Mouse (Mus musculus) lung, embryonic 15.5 days (tissue): ENCODE measurements around the gene Pik3cd. TPM values are rescaled to one million over a fixed set of nuclear protein-coding genes. Genes with fewer than 3 reads are reported as not detected.

Source experiments
- ATAC-seq: fragments of 200-750 bp; cut with Nextera tagmentation; 2 replicates; pipeline ENCODE4 v1.8.0; 2017; ENCODE audit warnings: moderate number of reproducible peaks, borderline replicate concordance; ENCODE audit not compliant: low FRiP score, low TSS enrichment; ENCODE audit errors: extremely low read depth
- H3K27ac ChIP-seq: fragments of 300-500 bp; sonication (generic); 2 replicates; pipeline ENCODE4 v1.5.1; 2015; ENCODE audit warnings: moderate library complexity, mild to moderate bottlenecking, inconsistent platforms
- H3K27me3 ChIP-seq: fragments of 300-500 bp; sonication (generic); 2 replicates; pipeline ENCODE4 v1.6.1; 2015; ENCODE audit warnings: inconsistent platforms
- H3K36me3 ChIP-seq: fragments of 300-500 bp; sonication (generic); 2 replicates; pipeline ENCODE4 v1.6.1; 2015; ENCODE audit warnings: inconsistent platforms
- H3K4me1 ChIP-seq: fragments of 300-500 bp; sonication (generic); 2 replicates; pipeline ENCODE4 v1.6.1; 2015; ENCODE audit warnings: inconsistent platforms
- H3K4me2 ChIP-seq: fragments of 300-500 bp; sonication (generic); 2 replicates; pipeline ENCODE4 v1.6.1; 2015; ENCODE audit warnings: inconsistent platforms, mild to moderate bottlenecking, moderate library complexity
- H3K4me3 ChIP-seq: fragments of 300-500 bp; sonication (generic); 2 replicates; pipeline ENCODE4 v1.5.1; 2015; ENCODE audit warnings: mild to moderate bottlenecking, inconsistent platforms
- H3K9ac ChIP-seq: fragments of 300-500 bp; sonication (generic); 2 replicates; pipeline ENCODE4 v1.6.1; 2015; ENCODE audit warnings: inconsistent platforms
- H3K9me3 ChIP-seq: fragments of 300-500 bp; sonication (generic); 2 replicates; pipeline ENCODE4 v1.6.1; 2016; ENCODE audit warnings: inconsistent platforms
- WGBS: fragments of 180-500 bp; shearing (Covaris S2); methylation state at CpG from one replicate; pipeline ENCODE4 v1.1.7; 2015; 5-methylcytosine and 5-hydroxymethylcytosine counted together
- polyA plus RNA-seq: library from polyadenylated mRNA; unstranded; fragments of >200 nt; fragmentation: Nextera tagmentation; extraction: Ambion mirVana; gene quantifications from 2 replicates; pipeline ENCODE4 v1.2.1, GENCODE M21; 2015

The Pik3cd gene
- polyA plus RNA-seq, 1 experiment from 2014 or later = 7.8 TPM

- Histone ChIP-seq H3K4me3 (peak overlapping the region; percentile 53), H3K27me3 (peaks cover 20% of the 10 kb centered on the region), H3K9ac (peak overlapping the region; percentile 52), H3K4me2 (peak overlapping the region; percentile 90), H3K36me3 (no peaks in the 10 kb centered on the region), H3K4me1 (peaks cover 10% of the 10 kb centered on the region), H3K27ac (0 out of 2 replicates have a peak overlapping the region, but pooled peaks have one; percentile 29), H3K9me3 (no peaks in the 10 kb centered on the region)
- ATAC-seq = peak; percentile 56; the same call in 1 of the 2 replicates
- WGBS = under 1% methylated on average over 35 of the region's 35 CpGs
These were observed 4.1 kb downstream of the Pik3cd start for GRCm38 (mm10) chr4:149698197-149698821.

- ATAC-seq = no peak
- Histone ChIP-seq H3K27me3 (peaks cover 20% of the 10 kb centered on the region), H3K4me1 (peaks cover 10% of the 10 kb centered on the region), H3K9me3 (no peaks in the 10 kb centered on the region), H3K27ac (0 out of 2 replicates have a peak overlapping the region, but pooled peaks have one; percentile 29), H3K4me3 (peak overlapping the region; percentile 53), H3K36me3 (no peaks in the 10 kb centered on the region), H3K4me2 (peak overlapping the region; percentile 90), H3K9ac (peak overlapping the region; percentile 52; the same call in 1 of the 2 replicates)
- 23% methylated on average over 15 of the region's 15 CpGs for WGBS
These were observed 4.7 kb downstream of the Pik3cd start for GRCm38 (mm10) chr4:149697506-149698196.

- no peaks in the 10 kb centered on the region for H3K36me3 ChIP-seq
- H3K27ac ChIP-seq = no peak overlapping the region
- peaks cover 13% of the 10 kb centered on the region for H3K4me1 ChIP-seq
- H3K27me3 ChIP-seq = peaks cover 20% of the 10 kb centered on the region
- no peak overlapping the region for H3K4me3 ChIP-seq
- no peak overlapping the region; the same call in 1 of the 2 replicates for H3K4me2 ChIP-seq
- 25% methylated on average over 16 of the region's 16 CpGs for WGBS
- H3K9me3 ChIP-seq = no peaks in the 10 kb centered on the region
- no peak overlapping the region for H3K9ac ChIP-seq
- ATAC-seq = 0 out of 2 replicates have a peak, but pooled peaks have one; percentile 36
These were observed 6.0 kb downstream of the Pik3cd start for GRCm38 (mm10) chr4:149696189-149696971.

DNA sequence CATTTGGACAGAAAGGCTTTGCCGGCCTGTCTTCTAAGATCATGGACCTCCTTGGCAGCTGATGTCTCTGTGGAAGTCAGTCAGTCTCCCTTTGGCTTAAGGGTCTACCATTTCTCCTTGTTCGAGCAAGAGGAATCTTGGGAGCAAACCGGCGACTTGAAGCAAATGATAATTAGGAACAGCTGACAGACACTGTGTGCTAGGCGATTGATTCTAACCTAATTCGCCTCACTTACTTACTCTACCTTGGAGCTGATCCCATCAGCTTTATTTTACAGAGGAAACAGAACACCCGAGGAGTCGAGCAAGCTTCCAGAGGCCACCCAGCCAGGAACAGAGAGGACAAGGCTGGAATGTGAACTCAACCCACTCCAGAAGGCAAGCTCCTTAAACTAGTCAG lies 11.0 kb downstream of the Pik3cd start:
- H3K27me3 ChIP-seq = peaks cover 2% of the 10 kb centered on the region; the same call in 1 of the 2 replicates
- ATAC-seq = no peak
- no peak overlapping the region for H3K4me3 ChIP-seq
- no peak overlapping the region for H3K9ac ChIP-seq
- H3K4me1 ChIP-seq = peaks cover 14% of the 10 kb centered on the region; the same call in 1 of the 2 replicates
- no peak overlapping the region for H3K4me2 ChIP-seq
- H3K27ac ChIP-seq = no peak overlapping the region
- no peaks in the 10 kb centered on the region for H3K9me3 ChIP-seq
- WGBS = 56% methylated on average over 8 of the region's 8 CpGs
- no peaks in the 10 kb centered on the region for H3K36me3 ChIP-seq

DNA sequence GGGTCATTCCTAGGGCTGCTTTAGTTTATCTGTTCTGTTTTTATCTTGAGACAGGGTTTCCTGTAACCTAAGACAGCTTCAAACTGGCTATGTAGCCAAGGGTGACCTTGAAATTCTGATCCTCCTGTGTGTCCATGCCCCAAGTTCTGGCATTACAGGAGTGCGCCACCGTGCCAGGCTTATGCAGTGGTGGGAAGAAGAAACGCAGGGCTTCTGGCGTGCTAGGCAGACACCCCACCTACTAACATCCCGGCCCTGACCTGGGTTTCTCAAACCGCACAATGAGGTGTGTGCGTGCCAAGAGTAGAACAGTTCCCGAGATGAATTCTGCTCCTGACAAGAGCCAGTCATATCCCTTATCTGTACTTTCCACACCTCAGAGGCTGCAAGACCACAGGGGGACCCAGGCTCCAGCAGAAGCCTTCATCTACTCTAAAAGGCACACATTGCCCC lies 11.5 kb downstream of the Pik3cd start:
- no peak overlapping the region for H3K27ac ChIP-seq
- H3K4me3 ChIP-seq = no peak overlapping the region
- no peak overlapping the region for H3K9ac ChIP-seq
- no peaks in the 10 kb centered on the region for H3K36me3 ChIP-seq
- H3K27me3 ChIP-seq = no peaks in the 10 kb centered on the region; the same call in 1 of the 2 replicates
- peaks cover 13% of the 10 kb centered on the region; the same call in 1 of the 2 replicates for H3K4me1 ChIP-seq
- no peaks in the 10 kb centered on the region for H3K9me3 ChIP-seq
- ATAC-seq = no peak
- H3K4me2 ChIP-seq = no peak overlapping the region
- WGBS = 66% methylated on average over 8 of the region's 8 CpGs

GRCm38 (mm10) chr4:149689822-149690700 lies 12.3 kb downstream of the Pik3cd start:
- ATAC-seq = no peak
- Histone ChIP-seq H3K27ac (no peak overlapping the region), H3K9me3 (no peaks in the 10 kb centered on the region), H3K4me3 (no peak overlapping the region), H3K4me1 (peaks cover 13% of the 10 kb centered on the region; the same call in 1 of the 2 replicates), H3K9ac (no peak overlapping the region), H3K36me3 (no peaks in the 10 kb centered on the region), H3K27me3 (no peaks in the 10 kb centered on the region; the same call in 1 of the 2 replicates), H3K4me2 (no peak overlapping the region)
- 55% methylated on average over 12 of the region's 12 CpGs for WGBS

GRCm38 (mm10) chr4:149688861-149689260 lies 13.5 kb downstream of the Pik3cd start:
- no peak overlapping the region for H3K4me3 ChIP-seq
- WGBS = 72% methylated on average over 14 of the region's 14 CpGs
- H3K27me3 ChIP-seq = peaks cover 2% of the 10 kb centered on the region; the same call in 1 of the 2 replicates
- H3K4me2 ChIP-seq = no peak overlapping the region
- ATAC-seq = no peak
- no peak overlapping the region for H3K27ac ChIP-seq
- H3K4me1 ChIP-seq = peaks cover 13% of the 10 kb centered on the region; the same call in 1 of the 2 replicates
- H3K9ac ChIP-seq = no peak overlapping the region
- H3K36me3 ChIP-seq = no peaks in the 10 kb centered on the region
- H3K9me3 ChIP-seq = no peaks in the 10 kb centered on the region

DNA sequence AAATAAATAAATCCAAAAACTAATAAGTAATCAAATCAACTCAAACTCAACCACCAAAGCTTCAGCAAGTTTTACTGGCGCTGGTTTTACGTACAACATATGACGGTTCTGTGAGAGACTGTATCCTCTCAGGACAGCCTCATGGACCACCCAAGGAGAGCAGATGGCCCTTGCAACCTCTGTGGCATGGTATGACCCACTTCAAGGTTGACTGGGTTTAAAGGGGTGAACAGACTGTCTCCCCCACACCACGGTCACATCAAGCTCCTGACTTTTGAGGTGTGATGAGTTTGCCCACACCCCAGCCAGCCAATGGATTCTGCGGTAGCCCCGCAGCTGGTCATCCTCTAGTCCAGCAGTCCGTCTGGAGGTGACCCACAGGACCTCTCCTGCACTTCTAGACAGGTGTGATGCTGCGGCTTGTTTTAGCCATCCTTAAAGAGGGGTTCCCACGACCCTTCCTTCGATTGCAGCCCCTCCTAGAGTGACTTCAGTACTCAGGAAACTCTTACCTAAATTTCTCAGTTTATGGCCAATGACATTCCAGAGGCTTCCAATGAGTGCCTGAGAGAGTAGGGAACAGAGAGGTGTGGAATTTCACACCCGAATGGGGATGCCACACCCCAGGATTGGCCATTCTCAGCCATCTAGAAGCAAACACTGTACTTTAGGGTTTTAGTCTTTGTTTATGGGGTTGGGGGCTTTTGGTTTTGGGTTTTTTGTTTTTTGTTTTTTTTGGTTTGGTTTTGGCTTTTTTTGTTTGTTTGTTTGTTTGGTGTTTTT lies 17.3 kb downstream of the Pik3cd start:
- Histone ChIP-seq H3K4me3 (no peak overlapping the region), H3K9me3 (no peaks in the 10 kb centered on the region), H3K27me3 (peaks cover 3% of the 10 kb centered on the region; the same call in 1 of the 2 replicates), H3K4me2 (no peak overlapping the region), H3K4me1 (peaks cover 2% of the 10 kb centered on the region; the same call in 1 of the 2 replicates), H3K36me3 (no peaks in the 10 kb centered on the region), H3K9ac (no peak overlapping the region), H3K27ac (no peak overlapping the region)
- WGBS = 59% methylated on average over 11 of the region's 11 CpGs
- ATAC-seq = no peak

DNA sequence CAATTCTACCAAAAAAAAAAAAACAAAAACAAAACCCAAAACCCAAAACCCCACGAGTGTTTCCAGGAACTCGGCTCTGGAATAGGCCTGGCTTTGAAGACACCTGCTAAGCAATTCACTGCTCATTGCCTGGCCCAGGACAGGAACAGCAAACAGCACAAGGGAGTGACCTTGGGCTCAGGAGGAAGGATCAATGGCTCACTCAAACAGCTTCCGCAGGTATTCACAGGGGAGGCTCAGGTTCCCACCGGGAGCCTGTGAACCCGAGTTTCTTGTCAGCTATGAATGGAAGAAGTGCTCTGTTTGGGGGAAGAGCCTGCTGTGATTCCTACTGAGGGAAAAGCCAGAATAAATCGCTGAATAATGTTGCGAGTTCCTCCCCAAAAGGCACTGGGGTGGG lies 18.5 kb downstream of the Pik3cd start:
- Histone ChIP-seq H3K4me3 (no peak overlapping the region), H3K27me3 (peaks cover 3% of the 10 kb centered on the region; the same call in 1 of the 2 replicates), H3K27ac (no peak overlapping the region), H3K36me3 (no peaks in the 10 kb centered on the region), H3K9me3 (no peaks in the 10 kb centered on the region), H3K4me1 (no peaks in the 10 kb centered on the region), H3K9ac (no peak overlapping the region), H3K4me2 (no peak overlapping the region)
- 13% methylated on average over 7 of the region's 7 CpGs for WGBS
- no peak for ATAC-seq

GRCm38 (mm10) chr4:149679056-149679770 lies 23.2 kb downstream of the Pik3cd start:
- Histone ChIP-seq H3K4me1 (peaks cover 19% of the 10 kb centered on the region), H3K4me3 (no peak overlapping the region), H3K9ac (no peak overlapping the region), H3K27ac (no peak overlapping the region), H3K27me3 (peaks cover 27% of the 10 kb centered on the region), H3K4me2 (no peak overlapping the region), H3K9me3 (no peaks in the 10 kb centered on the region), H3K36me3 (no peaks in the 10 kb centered on the region)
- WGBS = 54% methylated on average over 11 of the region's 11 CpGs
- no peak for ATAC-seq
